Mouse (Mus musculus): ENCODE results near the gene Ppp1r14a. TPM values are rescaled to one million over a fixed set of nuclear protein-coding genes. Genes with fewer than 3 reads are reported as not detected.

Ppp1r14a gene
- total RNA-seq, 4 experiments from 2014 or later, result 4.8 to 8.0 (median 5.5) TPM

GRCm38 (mm10) chr7:29304463-29305262 lies 15.6 kb downstream of the Ppp1r14a start:
- no peak for DNase-seq

- DNase-seq, result no peak
Observed at GRCm38 (mm10) chr7:29305263-29305988, 16.3 kb downstream of the Ppp1r14a start.

GRCm38 (mm10) chr7:29306108-29306507 lies 17.0 kb downstream of the Ppp1r14a start:
- no peak for DNase-seq

- DNase-seq, result no peak
Observed at GRCm38 (mm10) chr7:29306619-29307018, 17.5 kb downstream of the Ppp1r14a start.

GRCm38 (mm10) chr7:29307350-29308104 lies 18.4 kb downstream of the Ppp1r14a start:
- DNase-seq, result peak; percentile 87

GRCm38 (mm10) chr7:29309221-29309721 lies 20.2 kb downstream of the Ppp1r14a start:
- DNase-seq, result no peak

- DNase-seq, result no peak
Observed at GRCm38 (mm10) chr7:29309749-29310148, 20.6 kb downstream of the Ppp1r14a start.

- DNase-seq, result no peak
Observed at GRCm38 (mm10) chr7:29313051-29313450, 23.9 kb downstream of the Ppp1r14a start.

- DNase-seq, result no peak
Observed at GRCm38 (mm10) chr7:29313572-29314261, 24.6 kb downstream of the Ppp1r14a start.

- no peak for DNase-seq
Observed at GRCm38 (mm10) chr7:29314844-29315628, 25.9 kb downstream of the Ppp1r14a start.

GRCm38 (mm10) chr7:29316137-29316734 lies 27.1 kb downstream of the Ppp1r14a start:
- DNase-seq, result no peak

- no peak for DNase-seq
Observed at GRCm38 (mm10) chr7:29316976-29317375, 27.9 kb downstream of the Ppp1r14a start.

- no peak for DNase-seq
Observed at GRCm38 (mm10) chr7:29317558-29317957, 28.4 kb downstream of the Ppp1r14a start.

GRCm38 (mm10) chr7:29318115-29318911 lies 29.2 kb downstream of the Ppp1r14a start:
- DNase-seq, result no peak

- DNase-seq, result no peak
Observed at GRCm38 (mm10) chr7:29319337-29320307, 30.5 kb downstream of the Ppp1r14a start.

- DNase-seq, result no peak
Observed at GRCm38 (mm10) chr7:29327087-29327486, 38.0 kb downstream of the Ppp1r14a start.

- DNase-seq, result no peak
Observed at GRCm38 (mm10) chr7:29328984-29329383, 39.9 kb downstream of the Ppp1r14a start.

- DNase-seq, result no peak
Observed at GRCm38 (mm10) chr7:29334156-29334555, 45.0 kb downstream of the Ppp1r14a start.

GRCm38 (mm10) chr7:29335276-29335675 lies 46.2 kb downstream of the Ppp1r14a start:
- no peak for DNase-seq
